Mouse (Mus musculus): ENCODE results near the gene Eras. TPM values are rescaled to one million over a fixed set of nuclear protein-coding genes. Genes with fewer than 3 reads are reported as not detected.
A peak's percentile ranks its signal among the peaks of the same experiment; 100 is the strongest.

The Eras gene
- polyA plus RNA-seq, 1 experiment from 2014 or later, result not detected

DNA sequence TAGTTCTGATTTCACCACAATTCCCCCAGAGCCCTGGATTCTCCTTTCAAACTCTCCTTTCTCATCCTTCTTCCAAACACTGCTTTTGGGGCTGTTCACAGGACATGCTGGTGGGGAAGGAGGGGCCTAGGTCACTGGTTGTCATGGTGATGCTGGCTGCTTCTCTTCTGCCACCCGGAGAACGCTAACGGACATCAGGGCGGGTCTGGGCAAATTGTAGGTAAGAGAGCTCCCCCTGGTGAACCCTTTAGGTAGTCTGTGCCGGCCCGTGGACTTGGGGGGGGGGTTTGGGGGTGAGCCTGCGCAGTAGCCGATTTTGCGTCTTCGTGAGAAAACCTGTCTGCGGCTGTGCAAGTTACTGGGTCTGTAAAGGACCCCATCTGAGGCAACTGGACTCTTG lies 48.6 kb downstream of the Eras start:
- 12% methylated on average over 11 of the region's 11 CpGs for WGBS
- no peak for ATAC-seq (ENCODE audit: low FRiP score, low TSS enrichment)

GRCm38 (mm10) chrX:7878495-7878894 lies 49.9 kb downstream of the Eras start:
- Histone ChIP-seq H3K9ac (replicated peaks; ENCODE audit: low read length) (peak overlapping the region; percentile 66), H3K4me2 (replicated peaks; ENCODE audit: low read depth, low read length) (peak overlapping the region; percentile 78), H3K36me3 (ENCODE audit: insufficient read depth, low read length) (peaks cover 7% of the 10 kb centered on the region; the same call in 1 of the 2 replicates), H3K27ac (ENCODE audit: low read length) (no peak overlapping the region), H3K4me3 (ENCODE audit: low read length) (peak overlapping the region; percentile 55), H3K27me3 (ENCODE audit: insufficient read depth, low read length) (no peaks in the 10 kb centered on the region), H3K9me3 (ENCODE audit: low read length) (no peaks in the 10 kb centered on the region), H3K4me1 (ENCODE audit: insufficient read depth, low read length) (0 out of 2 replicates have a peak, but pooled peaks cover 3% of the 10 kb centered on the region)
- ATAC-seq (ENCODE audit: low FRiP score, low TSS enrichment), result no peak
- WGBS, result 22% methylated on average over 21 of the region's 21 CpGs

More for the DNA sequence above, 48.6 kb downstream of the Eras start:
- Histone ChIP-seq H3K4me3 (ENCODE audit: low read length) (no peak overlapping the region), H3K4me1 (ENCODE audit: insufficient read depth, low read length) (0 out of 2 replicates have a peak, but pooled peaks cover 4% of the 10 kb centered on the region), H3K36me3 (ENCODE audit: insufficient read depth, low read length) (0 out of 2 replicates have a peak, but pooled peaks cover 3% of the 10 kb centered on the region), H3K9ac (replicated peaks; ENCODE audit: low read length) (0 out of 2 replicates have a peak overlapping the region, but pooled peaks have one; percentile 31), H3K4me2 (replicated peaks; ENCODE audit: low read depth, low read length) (peak overlapping the region; percentile 78), H3K27me3 (ENCODE audit: insufficient read depth, low read length) (no peaks in the 10 kb centered on the region), H3K9me3 (ENCODE audit: low read length) (no peaks in the 10 kb centered on the region), H3K27ac (ENCODE audit: low read length) (no peak overlapping the region)

DNA sequence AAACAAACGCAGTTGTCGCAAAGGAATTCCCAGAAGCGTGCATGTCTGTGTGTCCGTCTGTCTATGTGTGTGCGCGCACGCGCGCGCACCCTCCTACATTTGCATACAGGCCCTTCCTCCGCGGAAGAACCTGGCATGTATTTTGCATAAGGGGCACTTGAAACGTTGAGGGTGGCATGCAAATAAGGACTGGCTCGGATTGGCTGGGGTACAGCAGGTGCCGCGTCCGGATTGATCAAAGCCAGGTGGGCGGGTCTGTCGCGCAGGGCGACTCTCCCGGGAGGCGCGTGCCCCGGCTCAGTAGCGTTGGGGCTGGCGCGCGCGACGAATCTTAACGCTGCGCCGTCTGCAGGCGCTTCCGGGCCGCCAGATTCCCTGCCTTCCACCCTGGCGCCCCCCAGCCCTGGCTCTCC lies 50.4 kb downstream of the Eras start, which contains the start of gene Pim2:
Pim2 (plus strand) TSS at position 256 of the 413 bp plus-strand sequence.
- peak; percentile 91 for ATAC-seq (ENCODE audit: low FRiP score, low TSS enrichment)
- no peaks in the 10 kb centered on the region for H3K27me3 ChIP-seq (ENCODE audit: insufficient read depth, low read length)
- H3K4me2 ChIP-seq (replicated peaks; ENCODE audit: low read depth, low read length), result peak within 1 kb of the TSS; percentile 78
- 0 out of 2 replicates have a peak, but pooled peaks cover 3% of the 10 kb centered on the region for H3K4me1 ChIP-seq (ENCODE audit: insufficient read depth, low read length)
- peaks cover 10% of the 10 kb centered on the region; the same call in 1 of the 2 replicates for H3K36me3 ChIP-seq (ENCODE audit: insufficient read depth, low read length)
- no peak within 1 kb of the TSS for H3K27ac ChIP-seq (ENCODE audit: low read length)
- H3K4me3 ChIP-seq (ENCODE audit: low read length), result peak within 1 kb of the TSS; percentile 55
- no peaks in the 10 kb centered on the region for H3K9me3 ChIP-seq (ENCODE audit: low read length)
- 18% methylated on average over 34 of the region's 38 CpGs for WGBS
- peak within 1 kb of the TSS; percentile 66 for H3K9ac ChIP-seq (replicated peaks; ENCODE audit: low read length)

Other genes with a start within 250 kb of the Eras start
- 0.91 and 1.4 TPM in 2 replicates for gene Magix, start 247.4 kb downstream of the Eras start, polyA plus RNA-seq (2015; fragmentation: Nextera tagmentation; extraction: Ambion mirVana)
- 47.6 and 50.4 TPM in 2 replicates for gene Gpkow, start 231.5 kb downstream of the Eras start, polyA plus RNA-seq (2015; fragmentation: Nextera tagmentation; extraction: Ambion mirVana)
- gene Wdr45, start 214.3 kb downstream of the Eras start, polyA plus RNA-seq (2015; fragmentation: Nextera tagmentation; extraction: Ambion mirVana), result 45.7 and 48.8 TPM in 2 replicates
- 0.59 TPM in 1 of 2 replicates, not detected in the other for gene Gm45208, start 206.4 kb downstream of the Eras start, polyA plus RNA-seq (2015; fragmentation: Nextera tagmentation; extraction: Ambion mirVana)
- 69.3 and 74.7 TPM in 2 replicates for gene Praf2, start 200.2 kb downstream of the Eras start, polyA plus RNA-seq (2015; fragmentation: Nextera tagmentation; extraction: Ambion mirVana)
- gene Ccdc120, start 177.7 kb downstream of the Eras start, polyA plus RNA-seq (2015; fragmentation: Nextera tagmentation; extraction: Ambion mirVana), result 17.4 and 19.6 TPM in 2 replicates
- gene Tfe3, start 166.0 kb downstream of the Eras start, polyA plus RNA-seq (2015; fragmentation: Nextera tagmentation; extraction: Ambion mirVana), result 30.9 and 31.4 TPM in 2 replicates
- 47.5 and 57.0 TPM in 2 replicates for gene Gripap1, start 138.8 kb downstream of the Eras start, polyA plus RNA-seq (2015; fragmentation: Nextera tagmentation; extraction: Ambion mirVana)
- gene Kcnd1, start 106.3 kb downstream of the Eras start, polyA plus RNA-seq (2015; fragmentation: Nextera tagmentation; extraction: Ambion mirVana), result 1.7 and 1.9 TPM in 2 replicates
- gene Otud5, start 87.2 kb downstream of the Eras start, polyA plus RNA-seq (2015; fragmentation: Nextera tagmentation; extraction: Ambion mirVana), result 37.5 and 39.1 TPM in 2 replicates
- 11.7 and 13.4 TPM in 2 replicates for gene Pim2, start 50.3 kb downstream of the Eras start, polyA plus RNA-seq (2015; fragmentation: Nextera tagmentation; extraction: Ambion mirVana)
- gene Slc35a2, start 44.6 kb downstream of the Eras start, polyA plus RNA-seq (2015; fragmentation: Nextera tagmentation; extraction: Ambion mirVana), result 37.8 and 41.1 TPM in 2 replicates
- gene Pqbp1, start 29.3 kb downstream of the Eras start, polyA plus RNA-seq (2015; fragmentation: Nextera tagmentation; extraction: Ambion mirVana), result 113 and 124 TPM in 2 replicates
- gene Timm17b, start 29.2 kb downstream of the Eras start, polyA plus RNA-seq (2015; fragmentation: Nextera tagmentation; extraction: Ambion mirVana), result 182 and 184 TPM in 2 replicates
- gene Gm10491, start 20.8 kb downstream of the Eras start, polyA plus RNA-seq (2015; fragmentation: Nextera tagmentation; extraction: Ambion mirVana), result not detected in 2 replicates
- gene Gm10490, start 19.1 kb downstream of the Eras start, polyA plus RNA-seq (2015; fragmentation: Nextera tagmentation; extraction: Ambion mirVana), result not detected in 2 replicates
- 1.4 and 2.3 TPM in 2 replicates for gene Pcsk1n, start 8.8 kb downstream of the Eras start, polyA plus RNA-seq (2015; fragmentation: Nextera tagmentation; extraction: Ambion mirVana)
- gene Hdac6, start 19.3 kb upstream of the Eras start, polyA plus RNA-seq (2015; fragmentation: Nextera tagmentation; extraction: Ambion mirVana), result 65.3 and 69.8 TPM in 2 replicates
- 0.58 and 0.69 TPM in 2 replicates for gene Gata1, start 49.5 kb upstream of the Eras start, polyA plus RNA-seq (2015; fragmentation: Nextera tagmentation; extraction: Ambion mirVana)
- gene Glod5, start 89.9 kb upstream of the Eras start, polyA plus RNA-seq (2015; fragmentation: Nextera tagmentation; extraction: Ambion mirVana), result 0.34 and 0.64 TPM in 2 replicates
- gene Suv39h1, start 146.2 kb upstream of the Eras start, polyA plus RNA-seq (2015; fragmentation: Nextera tagmentation; extraction: Ambion mirVana), result 66.5 and 70.7 TPM in 2 replicates
- 0.11 and 0.18 TPM in 2 replicates for gene Was, start 161.9 kb upstream of the Eras start, polyA plus RNA-seq (2015; fragmentation: Nextera tagmentation; extraction: Ambion mirVana)
- 29.0 and 29.6 TPM in 2 replicates for gene Wdr13, start 204.3 kb upstream of the Eras start, polyA plus RNA-seq (2015; fragmentation: Nextera tagmentation; extraction: Ambion mirVana)
- 433 and 441 TPM in 2 replicates for gene Rbm3, start 217.3 kb upstream of the Eras start, polyA plus RNA-seq (2015; fragmentation: Nextera tagmentation; extraction: Ambion mirVana)
- gene Tbc1d25, start 247.6 kb upstream of the Eras start, polyA plus RNA-seq (2015; fragmentation: Nextera tagmentation; extraction: Ambion mirVana), result 12.6 and 14.9 TPM in 2 replicates